Mouse (Mus musculus): ENCODE results near the gene Stk38.

DNA sequence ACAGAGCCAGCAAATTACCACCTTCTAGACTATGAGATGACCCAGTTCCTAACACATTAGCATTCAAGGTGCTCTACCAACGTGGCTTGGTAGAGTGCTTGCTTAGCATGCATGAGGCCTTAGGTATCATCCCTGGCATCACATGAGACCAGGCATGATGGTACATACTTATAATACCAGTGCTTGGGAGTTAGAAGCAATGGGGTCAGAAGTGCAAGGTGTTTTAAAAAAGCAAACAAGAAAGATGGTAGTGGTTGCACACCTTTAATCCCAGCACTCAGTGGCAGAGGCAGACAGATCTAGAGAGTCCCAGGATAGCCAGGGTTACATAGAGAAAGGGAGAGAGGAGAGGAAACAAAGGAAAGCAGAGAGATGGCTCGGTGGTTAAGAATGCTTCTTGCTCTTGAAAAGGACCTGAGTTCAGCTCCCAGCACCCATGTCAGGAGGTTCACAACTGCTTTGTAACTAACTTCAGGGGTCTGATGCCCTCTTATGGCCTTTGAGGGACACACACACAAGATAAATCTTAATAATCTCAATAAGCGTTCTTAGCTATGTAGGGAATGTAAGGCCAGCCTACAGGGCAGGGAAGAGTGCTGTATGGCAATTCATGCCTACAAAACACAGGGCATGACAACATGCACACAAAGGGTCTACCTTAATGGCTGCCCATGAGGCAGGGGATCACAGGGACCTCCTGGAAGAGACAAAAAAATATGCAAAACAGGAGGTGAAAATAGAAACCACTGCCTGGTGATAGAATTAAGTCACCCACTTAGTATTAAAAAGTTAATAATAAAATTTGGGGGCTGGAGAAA is 40.1 kb upstream of the Stk38 start:
- TF ChIP-seq POLR2A (IDR thresholded peaks at IDR 0.05; ENCODE audit: control insufficient read depth, extremely low read depth, insufficient read depth, low read length, poor library complexity), result no peak
- TF ChIP-seq CTCF (IDR thresholded peaks at IDR 0.05; ENCODE audit: borderline replicate concordance, control insufficient read depth, extremely low read depth, insufficient read depth, low read length, poor library complexity), result no peak

All from thymus, adult 2 months (tissue).